Mouse (Mus musculus) C2C12 (cell line): Measurements from ENCODE around the gene Phactr3. TPM values are rescaled to one million over a fixed set of nuclear protein-coding genes. Genes with fewer than 3 reads are reported as not detected.

ENCODE experiments used
- H3K27me3 ChIP-seq: one replicate; pipeline ENCODE4 v1.6.1; 2011; ENCODE audit not compliant: control insufficient read depth, insufficient read depth, insufficient read length
- H3K36me3 ChIP-seq: one replicate; pipeline ENCODE4 v1.6.1; 2011; ENCODE audit not compliant: control insufficient read depth, insufficient read depth
- H3K4me3 ChIP-seq: one replicate; pipeline ENCODE4 v1.5.1; 2011; ENCODE audit warnings: mild to moderate bottlenecking, control low read depth; ENCODE audit not compliant: poor library complexity, insufficient read depth, severe bottlenecking
- H3K79me2 ChIP-seq: one replicate; pipeline ENCODE4 v1.6.1; 2011; ENCODE audit not compliant: control insufficient read depth, insufficient read depth
- H3K79me3 ChIP-seq: one replicate; pipeline ENCODE4 v1.6.1; 2011; ENCODE audit warnings: low read depth, control low read depth
- H3ac ChIP-seq: one replicate; pipeline ENCODE3; 2011; ENCODE audit warnings: low read depth; ENCODE audit not compliant: control insufficient read depth, insufficient read length
- CEBPB ChIP-seq: IDR thresholded peaks from one replicate; pipeline ENCODE4 v1.6.1; 2011; ENCODE audit warnings: low read depth, mild to moderate bottlenecking, control low read depth, moderate library complexity
- CTCF ChIP-seq: IDR thresholded peaks from one replicate; pipeline ENCODE4 v1.5.1; 2011; ENCODE audit not compliant: control insufficient read depth, insufficient read depth, insufficient read length
- FOSL1 ChIP-seq: IDR thresholded peaks from one replicate; pipeline ENCODE4 v1.8.0; 2011; ENCODE audit warnings: mild to moderate bottlenecking, low read length; ENCODE audit not compliant: poor library complexity, insufficient read depth, severe bottlenecking
- MAX ChIP-seq: IDR thresholded peaks from one replicate; pipeline ENCODE4 v1.6.1; 2011; ENCODE audit warnings: mild to moderate bottlenecking, control low read depth
- MYOD1 ChIP-seq: IDR thresholded peaks from one replicate; pipeline ENCODE4 v1.6.1; 2011; ENCODE audit warnings: low read depth; ENCODE audit not compliant: control insufficient read depth, insufficient read length
- MYOG ChIP-seq: IDR thresholded peaks from one replicate; pipeline ENCODE4 v1.6.1; 2011; ENCODE audit not compliant: control insufficient read depth, insufficient read length; ENCODE audit errors: extremely low read depth
- USF1 ChIP-seq: IDR thresholded peaks from one replicate; pipeline ENCODE4 v1.6.1; 2011; ENCODE audit warnings: low read depth, mild to moderate bottlenecking, control low read depth, moderate library complexity
- polyA plus RNA-seq: library from polyadenylated mRNA; unstranded; fragments of >200 nt; fragmentation: generic; extraction: Trizol; gene quantifications from one replicate; pipeline ENCODE4 v1.2.1, GENCODE M21; 2012; ENCODE audit warnings: missing spikeins

Gene Phactr3
- polyA plus RNA-seq, 1 experiment = not detected

DNA sequence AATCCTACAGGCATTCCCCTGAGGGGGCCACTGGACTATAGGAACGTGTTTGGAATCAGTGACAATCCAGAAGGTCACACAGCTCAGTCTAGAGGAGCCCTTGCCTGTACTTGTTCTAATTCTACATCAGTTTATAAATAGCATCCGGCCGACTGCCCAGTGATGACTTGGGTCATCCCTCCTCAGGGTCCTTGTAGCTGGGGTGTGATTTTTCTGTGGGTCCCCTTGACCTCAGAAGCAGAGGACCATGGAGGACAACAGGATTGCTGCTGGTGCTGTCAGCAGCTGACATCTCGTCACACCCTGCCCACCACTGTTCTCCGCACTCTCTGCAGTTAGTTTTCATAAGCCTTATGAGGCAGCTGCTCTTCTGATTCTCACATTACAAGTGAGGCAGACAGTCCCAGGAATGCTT lies 89.4 kb downstream of the Phactr3 start:
- Histone ChIP-seq H3K79me3 (no peaks in the 10 kb centered on the region), H3K79me2 (no peaks in the 10 kb centered on the region), H3ac (no peak overlapping the region), H3K27me3 (no peaks in the 10 kb centered on the region), H3K4me3 (no peak overlapping the region), H3K36me3 (no peaks in the 10 kb centered on the region)
- no peak for TF ChIP-seq MYOG
- no peak for TF ChIP-seq MYOD1
- no peak for TF ChIP-seq CEBPB
- TF ChIP-seq CTCF = no peak
- TF ChIP-seq USF1 = no peak
- no peak for TF ChIP-seq MAX
- TF ChIP-seq FOSL1 = no peak

DNA sequence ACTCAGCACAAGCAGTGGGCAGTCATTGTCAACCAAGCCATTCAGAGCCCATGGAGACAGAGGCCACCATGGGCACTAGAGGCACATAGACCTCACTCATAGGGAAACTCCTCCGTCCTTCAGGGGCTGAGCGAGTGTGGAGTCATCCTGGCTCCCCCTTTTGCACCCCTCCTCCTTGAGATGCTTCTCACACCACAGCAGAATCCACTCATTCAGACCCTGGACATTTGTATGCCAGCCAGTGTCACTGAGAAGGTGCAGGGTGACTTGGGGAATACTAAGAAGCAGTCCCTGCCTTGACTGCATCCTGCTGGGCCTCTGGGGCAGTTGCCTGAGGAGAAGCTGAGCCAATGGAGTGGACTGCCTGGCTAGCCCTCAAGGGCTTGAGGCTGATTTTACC lies 95.1 kb downstream of the Phactr3 start:
- H3K79me3 ChIP-seq = no peaks in the 10 kb centered on the region
- H3K79me2 ChIP-seq = no peaks in the 10 kb centered on the region
- no peak for TF ChIP-seq CTCF
- TF ChIP-seq MYOD1 = no peak
- no peak for TF ChIP-seq MAX
- no peak for TF ChIP-seq MYOG
- no peak for TF ChIP-seq FOSL1
- H3K4me3 ChIP-seq = no peak overlapping the region
- H3K36me3 ChIP-seq = no peaks in the 10 kb centered on the region
- no peak overlapping the region for H3ac ChIP-seq
- H3K27me3 ChIP-seq = no peaks in the 10 kb centered on the region

DNA sequence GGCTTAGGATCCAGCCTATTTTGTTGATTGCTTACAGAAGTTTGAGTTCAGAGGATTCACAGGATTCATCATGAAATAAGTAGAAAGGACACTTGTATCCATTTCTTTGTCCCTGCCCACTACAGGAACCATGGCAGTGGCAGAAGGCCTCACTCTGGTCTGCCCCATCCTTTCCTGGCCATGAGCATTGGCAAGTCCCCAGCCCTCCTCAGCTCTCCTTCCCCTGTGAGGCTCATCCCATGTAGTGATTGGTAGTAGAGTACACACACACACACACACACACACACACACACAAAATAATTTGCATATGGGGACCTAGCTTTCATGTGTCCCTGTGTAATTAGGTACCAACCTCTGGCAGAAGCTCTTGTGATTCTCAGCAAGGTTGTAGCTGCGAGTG lies 95.8 kb downstream of the Phactr3 start:
- H3K4me3 ChIP-seq = no peak overlapping the region
- H3K79me2 ChIP-seq = no peaks in the 10 kb centered on the region
- H3K79me3 ChIP-seq = no peaks in the 10 kb centered on the region
- H3ac ChIP-seq = no peak overlapping the region
- TF ChIP-seq MYOG (no peak), CTCF (no peak), MYOD1 (no peak), USF1 (no peak), CEBPB (no peak), MAX (no peak), FOSL1 (no peak)
- H3K27me3 ChIP-seq = no peaks in the 10 kb centered on the region
- H3K36me3 ChIP-seq = no peaks in the 10 kb centered on the region

- Histone ChIP-seq H3K4me3 (no peak overlapping the region), H3K27me3 (no peaks in the 10 kb centered on the region), H3K79me2 (no peaks in the 10 kb centered on the region), H3K36me3 (no peaks in the 10 kb centered on the region), H3ac (no peak overlapping the region), H3K79me3 (no peaks in the 10 kb centered on the region)
- no peak for TF ChIP-seq CTCF
- no peak for TF ChIP-seq USF1
- no peak for TF ChIP-seq MAX
- TF ChIP-seq CEBPB = no peak
- TF ChIP-seq FOSL1 = no peak
- no peak for TF ChIP-seq MYOD1
- TF ChIP-seq MYOG = no peak
Observed at GRCm38 (mm10) chr2:178218461-178218860, 99.7 kb downstream of the Phactr3 start.

DNA sequence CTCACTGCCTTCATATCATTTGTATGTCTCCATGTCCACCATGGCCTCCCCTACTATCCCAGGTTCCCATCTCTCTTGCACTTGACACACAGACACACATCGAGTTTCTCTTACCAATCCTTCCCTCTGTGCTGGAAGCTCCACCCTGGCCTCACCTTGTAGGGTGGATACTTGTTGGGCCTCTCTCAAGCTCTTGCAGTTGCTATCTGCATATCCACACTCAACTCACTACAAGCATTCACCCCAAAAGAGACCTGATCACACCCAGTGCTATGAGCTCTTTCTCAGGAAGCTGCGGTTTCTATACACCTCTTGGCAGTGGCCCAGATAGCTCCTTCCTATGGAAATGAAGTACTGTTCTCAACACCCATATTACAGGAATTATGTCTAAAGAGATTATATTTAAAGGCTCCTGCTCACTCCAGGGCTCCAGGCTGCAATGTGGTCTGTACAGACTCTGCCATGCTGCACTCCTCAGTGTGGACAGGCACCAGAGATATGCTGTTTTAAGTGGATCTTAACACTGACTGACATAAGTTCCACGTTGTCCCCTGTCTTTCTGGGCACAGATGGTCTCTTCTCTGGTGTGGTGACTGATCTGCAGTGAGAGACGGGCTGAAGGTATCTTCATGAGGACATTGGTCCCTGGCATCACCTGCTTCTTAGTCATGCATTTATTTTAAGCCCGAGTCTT lies 100.8 kb downstream of the Phactr3 start:
- H3K27me3 ChIP-seq = no peaks in the 10 kb centered on the region
- H3K4me3 ChIP-seq = no peak overlapping the region
- H3ac ChIP-seq = no peak overlapping the region
- H3K36me3 ChIP-seq = no peaks in the 10 kb centered on the region
- no peak for TF ChIP-seq CTCF
- no peaks in the 10 kb centered on the region for H3K79me2 ChIP-seq
- no peaks in the 10 kb centered on the region for H3K79me3 ChIP-seq

DNA sequence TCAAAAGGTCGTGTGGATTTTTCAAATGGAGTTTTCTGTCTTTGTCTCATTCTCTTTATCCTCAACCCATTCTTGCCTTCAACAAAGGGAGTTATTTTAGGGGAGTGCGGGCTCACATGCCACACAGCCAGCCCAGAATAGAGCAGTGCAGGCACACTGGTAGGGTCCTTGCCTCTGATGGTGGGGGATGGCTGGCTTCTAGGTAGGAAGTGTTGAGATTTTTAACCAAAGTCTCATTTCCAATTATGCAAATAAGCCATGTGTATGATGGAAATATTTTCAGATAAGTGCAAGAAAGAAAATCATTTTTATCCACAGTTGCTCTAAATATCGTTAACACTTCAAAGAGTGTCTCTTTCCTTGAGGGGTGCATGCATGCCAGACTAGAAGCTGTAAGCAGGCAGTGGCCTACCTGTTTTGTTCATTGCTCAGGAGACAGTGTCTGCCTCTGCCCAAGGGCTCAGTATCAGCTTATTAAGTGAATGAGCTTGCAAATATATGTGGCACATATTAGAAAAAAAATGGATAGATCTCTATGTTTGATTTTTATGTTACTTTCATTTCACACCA lies 101.5 kb downstream of the Phactr3 start:
- no peak overlapping the region for H3ac ChIP-seq
- no peaks in the 10 kb centered on the region for H3K36me3 ChIP-seq
- H3K79me2 ChIP-seq = no peaks in the 10 kb centered on the region
- H3K79me3 ChIP-seq = no peaks in the 10 kb centered on the region
- H3K27me3 ChIP-seq = no peaks in the 10 kb centered on the region
- no peak overlapping the region for H3K4me3 ChIP-seq
- TF ChIP-seq USF1 (no peak), CTCF (no peak), FOSL1 (no peak), MAX (no peak), MYOD1 (no peak), CEBPB (no peak), MYOG (no peak)
